ENCODE assay signal across 11 mouse cellular contexts in the genomic region with DNA sequence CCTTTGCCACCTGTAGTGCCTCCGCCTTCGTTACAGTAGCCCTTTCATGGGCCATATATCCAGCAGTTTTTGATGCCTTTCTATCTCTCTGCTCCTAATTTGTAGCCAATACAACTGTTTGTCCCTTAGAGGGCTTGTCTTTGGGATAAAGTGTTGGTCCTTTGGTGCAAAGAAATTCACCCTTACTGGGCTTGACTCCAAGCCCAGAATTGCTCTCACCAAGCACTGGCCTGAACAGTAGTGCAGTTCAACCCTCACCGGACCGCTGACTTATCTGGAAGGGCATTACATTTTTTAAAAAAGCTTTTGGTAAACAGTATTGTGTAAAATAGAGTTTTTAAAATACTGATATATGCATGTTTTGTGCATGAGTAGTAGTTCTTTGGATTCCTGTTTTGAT.
DNase-seq lines count a peak whose midpoint lies in the region; ATAC-seq lines count a peak whose summit lies in the region.
"Had no signal": no experiment of that assay in that cellular context is flagged by ENCODE, and none has a peak within 500 bp of the region (broad histone marks: within the 10 kb centered on the region; RNA-seq: fewer than 3 reads in every experiment).

No protein-coding gene starts in this region.

- peak; percentile 42 to 43 for DNase-seq in cerebellum, postnatal 10 days
- DNase-seq in cerebellum, postnatal 4 days (ENCODE audit: low spot score in 2 of 2) = no peak
- DNase-seq in cerebellum, postnatal 36 days = peak; percentile 15 to 28
- DNase-seq: adrenal gland, adult 2 months; adrenal gland, postnatal 10 days; adrenal gland, postnatal 25 days; cerebellum, adult 9-10 months; embryo, embryonic 11 days had no signal

- ATAC-seq in cerebellum, adult (ENCODE audit: insufficient number of reproducible peaks, low FRiP score, low TSS enrichment) = no peak
- ATAC-seq: forebrain, embryonic 14.5 days; forebrain, embryonic 16.5 days had no signal

Comparison
In these comparisons a context has a peak if more than half of its experiments do, and no peak if none do; other contexts are left out.
1. DNase-seq: peak in cerebellum, postnatal 10 days (2 of 2) and cerebellum, postnatal 36 days (2 of 2); none in cerebellum, postnatal 4 days (0 of 2).